Mouse (Mus musculus) heart, adult 8-10 months (tissue): ENCODE results near the gene Tnc. TPM values are rescaled to one million over a fixed set of nuclear protein-coding genes. Genes with fewer than 3 reads are reported as not detected.

ENCODE experiments used
- DNase-seq: peaks from one replicate; pipeline ENCODE4 v3.0.0; 2022; ENCODE audit warnings: low spot score
- total RNA-seq, 4 experiments: library from RNA; stranded (reverse); gene quantifications; 2 replicates each; pipeline ENCODE4 v1.2.4; 2022

The Tnc gene
- total RNA-seq: under 1 TPM; 0.09 to 0.32 (median 0.17) TPM

- DNase-seq: peak; percentile 11
Measured at GRCm38 (mm10) chr4:64046831-64047493, at the start of gene Tnc. Gene Tnc (minus strand): TSS chr4:64047015.

- DNase-seq: no peak
Measured at GRCm38 (mm10) chr4:64094221-64094620, 47.4 kb upstream of the Tnc start.

- DNase-seq: no peak
Measured at GRCm38 (mm10) chr4:64092857-64093256, 46.0 kb upstream of the Tnc start.

GRCm38 (mm10) chr4:64089378-64089777, 42.6 kb upstream of the Tnc start:
- DNase-seq: no peak

- no peak for DNase-seq
Measured at GRCm38 (mm10) chr4:64087675-64088074, 40.9 kb upstream of the Tnc start.

GRCm38 (mm10) chr4:64085993-64086567, 39.3 kb upstream of the Tnc start:
- no peak for DNase-seq

- DNase-seq: peak; percentile 23
Measured at GRCm38 (mm10) chr4:64083858-64084257, 37.0 kb upstream of the Tnc start.

GRCm38 (mm10) chr4:64078029-64078619, 31.3 kb upstream of the Tnc start:
- DNase-seq: peak; percentile 65

GRCm38 (mm10) chr4:64076349-64077025, 29.7 kb upstream of the Tnc start:
- peak; percentile 68 for DNase-seq

GRCm38 (mm10) chr4:64074725-64075124, 27.9 kb upstream of the Tnc start:
- no peak for DNase-seq

GRCm38 (mm10) chr4:64067394-64067793, 20.6 kb upstream of the Tnc start:
- DNase-seq: no peak

- DNase-seq: no peak
Measured at GRCm38 (mm10) chr4:64065266-64065665, 18.5 kb upstream of the Tnc start.

- no peak for DNase-seq
Measured at GRCm38 (mm10) chr4:64058856-64059231, 12.0 kb upstream of the Tnc start.

- no peak for DNase-seq
Measured at GRCm38 (mm10) chr4:64058048-64058855, 11.4 kb upstream of the Tnc start.

- no peak for DNase-seq
Measured at GRCm38 (mm10) chr4:64048177-64048576, 1.4 kb upstream of the Tnc start.

GRCm38 (mm10) chr4:64043893-64044292, 2.9 kb downstream of the Tnc start:
- no peak for DNase-seq

- DNase-seq: no peak
Measured at GRCm38 (mm10) chr4:64043371-64043770, 3.4 kb downstream of the Tnc start.

- no peak for DNase-seq
Measured at GRCm38 (mm10) chr4:64039091-64039490, 7.7 kb downstream of the Tnc start.

GRCm38 (mm10) chr4:64037513-64037912, 9.3 kb downstream of the Tnc start:
- no peak for DNase-seq

- no peak for DNase-seq
Measured at GRCm38 (mm10) chr4:64034724-64035123, 12.1 kb downstream of the Tnc start.

GRCm38 (mm10) chr4:64033191-64033590, 13.6 kb downstream of the Tnc start:
- DNase-seq: no peak

GRCm38 (mm10) chr4:64029486-64029885, 17.3 kb downstream of the Tnc start:
- no peak for DNase-seq
